Mouse (Mus musculus): ENCODE results near the gene Gm10309.

GRCm38 (mm10) chr17:86532783-86533548, 27.9 kb upstream of the Gm10309 start:
- no peak for TF ChIP-seq CTCF (IDR thresholded peaks at IDR 0.05; ENCODE audit: low read depth)
- TF ChIP-seq EP300 (IDR thresholded peaks at IDR 0.05; ENCODE audit: low read depth) = no peak
